ENCODE assay signal across 15 mouse cellular contexts in genomic region chr6:94540090-94540489, GRCm38 (mm10).
"Had no signal": no experiment of that assay in that cellular context is flagged by ENCODE, and none has a peak within 500 bp of the region (broad histone marks: within the 10 kb centered on the region; RNA-seq: fewer than 3 reads in every experiment).

No protein-coding gene starts in this region.

- H3K4me3 ChIP-seq: neural tube, embryonic 13.5 days; neural tube, embryonic 15.5 days; stomach, embryonic 15.5 days had no signal

- DNase-seq: retina, postnatal 1 day; right cerebral cortex, adult 18-20 months; right cerebral cortex, postnatal 14 days; right cerebral cortex, postnatal 25 days; right cerebral cortex, postnatal 4 days; spleen, adult 18-20 months; thymus, adult 18-20 months; thymus, adult 2 months; thymus, postnatal 14 days; thymus, postnatal 25 days; thymus, postnatal 36 days; thymus, postnatal 4 days had no signal

- H3K9ac ChIP-seq: neural tube, embryonic 13.5 days; neural tube, embryonic 15.5 days; stomach, embryonic 15.5 days had no signal

- H3K27ac ChIP-seq: neural tube, embryonic 13.5 days; neural tube, embryonic 15.5 days had no signal

- H3K27me3 ChIP-seq: neural tube, embryonic 13.5 days; neural tube, embryonic 15.5 days; stomach, embryonic 15.5 days had no signal

- H3K4me1 ChIP-seq: neural tube, embryonic 15.5 days had no signal

- H3K9me3 ChIP-seq: neural tube, embryonic 13.5 days; neural tube, embryonic 15.5 days; stomach, embryonic 15.5 days had no signal

- H3K4me2 ChIP-seq: neural tube, embryonic 13.5 days; neural tube, embryonic 15.5 days; stomach, embryonic 15.5 days had no signal

- H3K36me3 ChIP-seq: neural tube, embryonic 15.5 days; stomach, embryonic 15.5 days had no signal
